Mouse (Mus musculus): ENCODE results near the gene Chrna7.
A peak's percentile ranks its signal among the peaks of the same experiment; 100 is the strongest.

DNA sequence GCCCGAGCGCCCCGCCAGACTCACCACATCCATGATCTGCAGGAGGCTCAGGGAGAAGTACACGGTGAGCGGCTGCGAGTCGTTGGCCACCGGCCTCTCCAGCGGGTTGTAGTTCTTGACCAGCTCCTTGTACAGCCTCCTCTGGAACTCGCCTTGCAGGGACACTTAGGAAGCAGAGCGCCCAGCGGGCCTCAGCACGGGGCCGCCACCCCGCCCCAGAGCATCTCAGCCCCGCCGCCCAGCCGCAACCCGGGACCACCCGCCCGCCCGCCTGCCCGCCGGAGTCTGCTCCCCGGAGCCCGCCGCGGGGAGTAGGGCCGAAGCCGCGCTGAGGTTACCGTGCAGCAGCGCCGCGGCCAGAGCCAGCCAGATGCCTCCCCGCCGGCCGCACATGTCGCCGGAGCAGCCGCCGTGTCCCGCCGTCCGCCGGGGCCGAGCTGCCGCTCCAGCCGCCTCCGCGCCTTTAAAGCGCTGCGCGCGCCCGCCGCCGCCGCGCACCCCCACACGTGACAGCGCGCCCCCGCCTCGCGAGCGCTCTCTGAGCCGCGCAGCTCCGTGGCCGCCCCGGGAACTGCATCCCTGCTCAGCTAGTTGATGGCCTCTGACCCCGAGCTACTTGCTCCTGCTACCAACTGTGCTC is at the start of gene Chrna7:
- TF ChIP-seq CTCF (IDR thresholded peaks at IDR 0.05; ENCODE audit: low read depth) = peak; percentile 36; the same call in 1 of the 2 replicates
- TF ChIP-seq EP300 (IDR thresholded peaks at IDR 0.05; ENCODE audit: low read depth) = no peak

All from liver, embryonic 14.5 days (tissue).